Mouse (Mus musculus) WW6 (cell line): ENCODE results near the gene Wasl.

Experiments
- DNase-seq: peaks from one replicate; pipeline ENCODE4 v3.0.0-alpha.2; 2013; ENCODE audit warnings: low read depth, low spot score

The Wasl gene

DNA sequence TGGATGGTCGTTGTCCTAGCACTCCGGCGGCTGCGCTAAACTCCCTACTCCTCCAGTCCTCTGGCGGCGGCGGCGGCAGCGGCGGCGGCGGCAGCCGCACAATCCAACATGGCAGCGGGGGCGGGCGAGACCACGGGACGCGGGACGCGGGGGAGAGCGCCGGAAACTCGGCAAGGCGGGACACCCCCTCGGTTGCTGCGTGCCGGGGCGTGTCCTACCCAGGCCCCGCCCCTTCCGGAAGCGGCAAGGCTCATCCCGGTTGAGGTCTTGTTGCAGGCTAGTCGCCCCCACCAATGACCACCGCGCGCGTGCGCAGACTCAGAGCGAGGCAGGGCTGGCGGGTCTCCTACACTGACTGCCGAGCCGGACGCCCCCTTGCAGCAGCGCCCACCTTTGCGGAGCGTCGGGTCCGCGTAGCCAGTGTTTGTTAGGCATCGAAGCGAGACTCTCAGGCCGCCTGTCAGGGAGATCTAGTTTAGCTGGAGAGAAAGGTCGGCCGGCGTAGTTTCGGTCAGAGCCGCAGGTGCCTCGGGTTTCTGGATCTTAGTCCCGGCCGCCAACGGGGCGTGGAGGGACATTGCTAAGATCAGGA, at the start of gene Wasl:
TSS of gene Wasl (minus strand) at position 143 of the 592 bp plus-strand sequence.
- peak; percentile 89 for DNase-seq

DNA sequence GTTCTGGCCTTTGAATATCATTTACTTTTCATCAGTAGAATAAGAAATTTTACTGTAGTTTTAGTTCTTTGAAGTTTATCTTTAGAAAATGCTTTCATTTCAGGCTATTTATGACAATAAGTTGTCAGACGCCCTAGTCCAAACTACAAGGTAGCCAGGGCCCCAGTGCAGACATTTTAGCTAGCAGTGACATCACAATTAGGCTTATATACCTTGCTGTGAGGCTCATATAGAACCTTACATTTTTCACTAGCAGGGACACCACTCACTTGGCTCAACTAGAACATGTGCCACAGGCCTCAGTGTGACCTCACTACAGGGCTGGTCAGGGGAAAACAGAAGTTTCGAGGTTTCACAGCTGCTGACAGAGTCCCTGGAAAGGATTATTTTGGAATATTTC, 42.7 kb upstream of the Wasl start:
- DNase-seq: no peak

DNA sequence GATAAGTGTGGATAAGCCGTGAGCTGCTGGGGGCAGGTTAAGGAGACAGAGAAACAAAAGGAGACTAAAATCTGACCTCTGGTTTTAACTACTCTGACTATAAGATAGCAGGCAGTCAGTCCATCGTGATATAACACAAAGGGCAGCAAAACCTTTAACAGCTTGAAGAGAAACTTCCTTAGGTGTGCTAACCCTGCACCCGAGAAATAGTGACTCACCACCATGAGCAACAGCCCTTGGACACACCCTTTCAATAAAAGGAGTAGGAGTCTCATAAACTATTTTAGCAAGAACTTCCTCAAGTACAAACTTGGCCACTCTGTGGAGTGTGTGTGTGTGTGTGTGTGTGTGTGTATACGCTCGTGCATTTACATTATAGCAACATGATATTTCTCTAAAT, 42.3 kb upstream of the Wasl start:
- DNase-seq: no peak

DNA sequence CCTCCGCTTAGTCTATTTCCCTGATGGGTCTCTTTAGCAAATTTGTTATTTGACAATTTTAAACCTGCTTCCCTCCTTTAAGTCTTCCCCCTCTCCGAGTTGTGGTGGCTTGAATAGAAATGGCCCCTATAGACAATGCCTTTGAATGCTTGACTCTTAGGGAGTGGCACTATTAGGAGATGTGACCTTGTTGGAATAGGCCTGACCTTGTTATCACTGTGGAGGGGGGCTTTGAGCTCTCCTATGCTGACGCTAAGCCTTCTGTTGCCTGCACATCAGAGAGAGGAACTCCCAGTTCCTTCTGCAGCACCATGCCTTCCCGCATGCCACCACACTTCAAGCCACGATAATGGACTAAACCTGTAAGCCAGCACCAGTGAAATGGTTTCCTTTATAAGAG, 32.4 kb upstream of the Wasl start:
- no peak for DNase-seq

DNA sequence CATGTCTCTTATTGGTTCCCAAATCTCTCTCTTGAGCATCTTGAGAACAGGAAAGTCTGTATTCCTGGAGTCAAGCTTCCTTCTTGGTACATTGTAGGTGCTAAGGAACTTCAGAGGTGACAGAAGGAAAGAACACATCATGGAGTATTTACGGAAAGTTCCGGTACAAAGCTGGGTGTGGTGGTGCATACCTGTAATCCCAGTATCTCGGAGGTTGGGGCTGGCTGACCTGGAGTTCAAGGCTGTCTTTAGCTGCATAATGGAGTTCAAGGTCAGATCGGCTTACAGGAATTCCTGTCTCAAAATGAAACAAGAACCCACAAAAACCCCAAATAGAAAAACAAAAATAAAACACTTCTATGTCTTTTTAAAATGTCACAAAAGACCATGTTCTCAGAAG, 31.3 kb upstream of the Wasl start:
- DNase-seq: no peak

DNA sequence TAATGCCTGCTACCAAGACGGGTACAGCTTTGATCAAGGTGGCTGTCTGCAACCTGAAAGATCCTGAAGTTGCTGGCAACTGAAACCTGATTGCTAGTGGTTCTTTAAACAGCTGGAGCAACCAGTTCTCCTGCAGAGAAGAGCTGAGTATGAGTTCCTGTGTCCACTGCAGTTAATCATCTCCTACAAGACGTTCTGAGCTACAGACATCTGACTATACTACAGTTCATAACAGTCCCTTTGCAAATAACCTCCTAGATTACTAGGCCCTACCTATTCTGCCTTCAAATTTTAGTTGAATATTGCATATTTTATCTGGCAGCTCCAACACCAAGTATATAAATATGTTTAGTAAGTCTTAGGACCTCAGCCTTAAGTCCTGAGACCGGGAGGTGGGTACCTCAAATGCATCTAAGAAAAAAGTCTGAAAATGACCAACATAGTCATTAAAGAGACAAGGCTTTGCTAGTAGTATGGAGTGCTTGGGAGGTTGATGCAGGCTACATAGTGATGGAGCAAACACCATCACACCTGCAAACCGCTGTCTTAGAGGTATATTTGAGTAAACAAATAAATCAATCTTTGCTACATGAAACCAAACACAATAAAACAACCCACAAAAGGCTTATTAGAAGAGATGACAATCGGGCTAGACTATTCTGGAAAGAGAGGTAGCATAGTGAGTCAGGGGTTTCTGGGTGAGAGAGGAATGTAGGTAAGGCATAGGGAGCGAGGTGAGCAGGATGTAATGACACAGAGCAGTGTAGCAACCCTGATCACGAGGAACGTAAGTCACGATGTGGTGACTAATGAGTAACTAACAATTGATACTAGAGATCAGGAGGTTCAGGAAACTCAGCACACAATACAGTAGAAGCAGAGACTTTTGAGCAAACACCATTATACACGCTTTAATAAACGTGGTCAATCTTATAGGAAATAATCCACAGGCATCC, 29.9 kb upstream of the Wasl start:
- no peak for DNase-seq

DNA sequence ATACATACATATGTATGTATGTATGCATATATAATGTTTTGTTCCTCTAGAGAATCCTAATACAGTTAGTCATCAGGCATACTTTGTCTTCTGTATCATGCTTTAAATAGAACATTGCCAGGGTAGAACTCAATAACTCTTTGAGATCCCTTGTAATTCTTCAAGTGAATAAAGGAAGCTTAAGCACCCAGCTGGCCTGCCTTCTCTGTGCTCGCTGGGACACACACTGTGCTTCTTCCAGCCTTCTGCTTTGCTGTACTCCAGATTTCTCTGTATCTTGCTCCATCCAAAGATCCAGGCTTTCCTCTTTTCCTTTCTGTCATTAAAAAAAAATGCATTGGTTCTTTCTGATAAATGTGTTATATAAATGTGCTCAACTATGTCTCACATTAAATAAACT, 23.1 kb upstream of the Wasl start:
- no peak for DNase-seq

DNA sequence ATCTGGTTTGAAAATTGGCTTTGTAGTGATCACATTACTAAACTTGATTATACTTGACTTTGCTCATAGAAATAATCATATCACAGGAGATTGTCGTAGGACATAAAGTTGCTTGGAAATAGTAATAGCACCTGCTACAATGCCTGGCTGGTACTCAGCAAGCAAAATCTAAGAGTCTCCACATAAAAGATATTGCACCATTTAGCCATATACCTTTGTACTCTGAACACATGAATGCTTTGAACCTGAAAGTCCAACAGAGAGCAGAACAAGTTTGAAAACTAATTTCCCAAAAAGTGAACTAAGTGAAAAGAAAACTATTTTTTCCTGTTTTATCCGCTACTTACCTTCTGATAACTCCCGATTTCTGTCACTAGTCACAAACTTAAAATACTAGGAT, 18.3 kb upstream of the Wasl start:
- DNase-seq: no peak

DNA sequence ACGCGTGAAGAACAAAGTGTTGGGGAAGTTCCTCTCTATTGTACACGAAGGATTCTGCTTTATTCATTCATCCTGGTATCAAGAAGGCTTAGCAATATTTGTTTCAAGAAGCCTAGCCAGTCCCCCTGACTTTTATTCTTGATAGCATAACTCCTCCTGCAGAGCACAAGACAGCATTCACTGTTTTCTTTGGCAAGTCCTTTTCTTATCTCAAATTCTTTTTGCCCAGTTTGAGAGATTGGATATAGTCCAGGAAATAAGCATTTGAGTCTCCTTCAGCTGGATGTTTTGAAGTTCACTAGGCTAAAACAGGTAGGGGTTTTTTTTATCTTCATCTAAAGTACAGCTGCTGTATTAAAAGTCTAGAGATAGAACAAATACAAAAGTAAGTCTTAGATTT, 3.0 kb upstream of the Wasl start:
- no peak for DNase-seq

DNA sequence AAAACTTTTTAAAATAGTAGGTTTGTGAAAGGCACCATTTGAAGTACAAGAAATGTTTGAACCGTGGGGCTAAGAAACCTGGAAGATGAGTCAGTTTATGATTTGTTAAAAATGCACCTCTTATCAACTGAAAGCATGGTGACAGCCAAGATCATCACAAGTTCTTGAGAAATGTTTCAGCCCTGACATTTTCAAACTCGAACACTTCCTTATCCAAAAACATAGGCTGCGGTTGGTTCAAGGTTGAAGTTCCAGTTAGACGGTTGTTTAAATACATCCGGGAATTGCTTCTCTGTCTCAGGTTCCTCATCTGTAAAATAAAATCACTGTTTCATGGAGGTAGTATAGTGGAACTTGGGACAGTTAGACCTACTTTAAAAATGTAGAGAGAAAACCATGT, 1.4 kb upstream of the Wasl start:
- no peak for DNase-seq

DNA sequence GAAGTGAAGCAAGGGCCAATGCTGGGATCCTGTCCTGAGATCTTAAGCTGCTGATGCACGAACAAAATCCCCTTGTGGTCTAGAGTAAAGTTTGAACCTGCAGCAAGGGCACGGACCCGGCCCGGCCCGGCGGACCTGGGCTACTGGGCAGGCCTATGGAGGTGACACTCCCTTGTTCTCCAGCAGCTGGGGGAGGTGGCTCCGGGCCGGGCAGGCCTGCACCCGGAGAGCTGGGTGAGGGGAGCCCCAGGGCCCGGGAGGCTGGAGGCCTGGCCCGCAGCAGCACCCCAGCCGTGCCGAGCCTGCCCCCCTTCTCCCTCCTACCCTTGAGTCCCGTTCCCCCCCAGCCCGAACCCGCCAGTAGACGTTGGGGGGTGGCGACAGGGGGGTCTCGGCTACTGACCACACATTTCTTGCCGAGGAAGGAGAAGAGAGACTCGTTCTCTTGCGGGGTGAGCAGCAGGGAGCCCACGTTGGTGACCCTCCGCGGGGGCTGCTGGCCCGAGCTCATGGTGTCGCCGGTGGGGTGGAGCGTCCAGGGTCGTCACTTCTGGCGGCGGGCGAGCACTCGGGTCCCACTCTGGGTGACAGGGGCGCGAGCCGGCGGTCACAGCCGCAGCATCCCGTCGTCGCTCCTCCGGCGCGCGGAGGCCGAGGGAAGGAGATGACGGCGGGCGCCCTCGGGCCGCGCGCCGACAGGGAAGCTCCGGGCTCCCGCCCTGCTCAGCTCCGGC, 509 bp downstream of the Wasl start:
- DNase-seq: no peak

DNA sequence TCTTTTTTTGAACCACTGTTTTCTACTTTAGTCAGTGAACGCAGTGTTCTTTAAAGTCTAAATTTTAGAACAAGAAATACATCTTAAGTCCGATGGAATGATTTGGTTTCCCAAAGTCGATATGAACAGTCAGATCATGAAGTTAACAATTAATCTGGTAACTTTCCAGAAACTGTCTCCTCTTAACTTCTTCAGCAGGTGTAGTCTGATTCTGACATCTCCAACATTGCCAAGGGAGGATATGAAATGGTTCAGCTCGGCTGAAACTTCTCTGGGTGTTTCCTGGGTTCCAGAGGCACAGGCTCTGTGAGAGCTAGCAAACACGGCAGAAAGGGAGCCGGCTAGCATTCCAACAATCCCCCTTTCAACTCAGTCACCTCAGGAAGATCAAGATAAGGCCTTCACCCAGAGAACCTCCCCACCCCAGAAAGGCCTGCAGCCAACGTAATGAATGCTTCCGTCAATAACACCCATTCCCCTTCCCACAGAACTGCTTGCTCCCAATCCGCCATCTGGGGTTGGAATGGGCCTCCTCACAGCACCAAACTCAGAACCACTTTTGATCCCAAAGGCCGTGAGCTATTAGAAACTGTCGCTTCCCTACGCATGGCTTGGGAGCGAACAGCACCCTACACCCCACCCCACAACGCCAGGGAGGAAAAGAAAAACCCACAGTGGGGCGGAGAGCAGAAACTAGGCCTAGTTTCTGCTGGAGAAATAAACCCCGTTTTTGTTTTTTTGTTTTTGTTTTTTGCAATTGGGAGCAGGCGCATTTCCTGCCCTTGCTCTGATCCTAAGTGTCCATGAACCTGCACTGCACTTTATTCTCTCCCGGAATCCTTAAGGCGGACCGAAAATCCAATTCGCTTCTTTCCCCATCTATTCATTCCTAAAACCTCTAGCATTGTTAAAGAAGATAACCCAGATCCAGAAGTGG, 1.3 kb downstream of the Wasl start:
- DNase-seq: no peak

DNA sequence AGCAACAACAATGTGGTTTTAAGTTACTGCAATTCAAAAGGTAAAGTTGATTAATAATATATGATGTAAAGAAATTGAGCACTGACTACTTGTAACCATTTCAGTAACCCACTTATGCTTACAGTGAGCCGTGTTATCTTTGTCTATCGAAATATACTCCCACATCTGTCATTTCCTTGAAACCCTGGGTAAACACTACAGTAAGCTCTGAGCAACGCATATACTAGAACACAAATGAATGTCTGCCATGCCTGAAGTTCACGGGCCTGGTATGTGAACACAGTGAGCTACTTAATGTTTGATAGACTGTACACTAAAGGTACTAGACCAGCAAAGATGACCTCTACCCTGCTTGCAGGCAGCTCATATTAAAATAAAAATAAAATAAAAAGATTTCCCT, 2.3 kb downstream of the Wasl start:
- DNase-seq: no peak

DNA sequence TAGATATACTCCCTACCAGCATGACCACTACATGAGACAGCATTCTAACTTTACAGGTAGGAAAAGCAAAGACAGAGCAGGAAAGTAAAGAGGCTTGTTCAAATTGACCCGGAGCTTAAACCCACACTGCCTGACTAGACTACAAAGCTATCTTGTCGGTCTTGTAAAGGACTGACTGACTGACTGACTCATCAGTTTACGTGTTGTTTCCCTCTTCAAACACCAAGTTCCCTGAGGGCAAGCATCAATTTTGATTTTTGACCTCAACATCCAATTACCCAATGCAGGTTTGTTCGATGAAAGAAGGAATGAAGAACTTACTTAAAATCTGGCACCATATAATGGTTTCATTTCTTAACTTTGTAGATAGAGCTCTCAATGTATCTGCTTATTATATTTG, 2.9 kb downstream of the Wasl start:
- no peak for DNase-seq

DNA sequence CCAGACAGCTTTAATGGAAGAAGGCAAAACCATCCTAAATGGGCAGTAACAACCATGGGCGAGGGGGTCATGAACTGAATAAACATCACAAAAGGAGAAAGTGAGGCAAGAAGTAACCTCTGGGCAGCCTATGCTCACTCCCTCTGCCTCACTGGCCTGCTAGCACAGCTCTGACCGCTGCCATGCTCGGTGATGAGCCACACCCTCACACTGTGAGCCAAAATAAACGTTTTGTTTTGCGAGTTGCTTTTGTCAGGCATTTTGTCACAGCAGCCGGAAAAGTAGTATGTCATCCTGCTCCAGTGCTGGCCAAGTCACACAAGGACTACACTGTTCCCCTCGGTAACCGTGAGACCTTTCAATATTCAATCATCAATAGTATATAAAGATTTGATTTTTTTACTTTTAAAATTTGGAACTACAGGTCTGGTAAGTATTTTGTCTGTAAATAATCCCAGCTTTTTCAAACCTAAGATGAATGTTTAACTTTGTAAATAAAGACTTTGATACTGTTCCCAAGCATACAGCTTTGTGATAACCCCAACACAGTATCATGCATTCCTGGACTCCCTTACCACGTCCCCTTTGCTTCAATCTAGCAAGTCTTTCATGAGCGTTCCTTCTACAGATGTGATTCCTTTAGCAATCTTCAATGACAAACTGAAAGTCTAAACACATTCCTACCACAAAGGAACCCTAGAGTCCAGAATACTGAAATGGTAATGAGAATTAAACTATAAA, 7.0 kb downstream of the Wasl start:
- DNase-seq: no peak

DNA sequence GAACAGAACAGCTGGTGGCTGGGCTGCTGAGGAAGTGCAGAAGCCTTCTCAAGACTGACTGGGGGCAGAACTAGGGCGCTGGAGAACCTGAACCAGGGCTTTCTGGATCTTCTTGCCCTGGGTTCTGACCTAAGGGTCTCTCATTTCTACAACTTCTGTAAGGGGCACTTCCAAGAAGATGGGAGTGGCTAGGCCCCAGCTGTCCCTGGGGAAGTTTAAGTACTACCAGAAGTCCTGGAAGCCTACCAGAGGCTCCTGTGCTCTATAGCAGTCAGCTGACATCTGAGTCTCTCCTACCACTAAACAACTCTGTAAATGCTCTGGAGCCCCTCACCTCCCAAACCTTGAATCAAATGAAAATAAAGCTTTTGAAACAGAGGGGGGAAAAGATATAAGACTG, 8.7 kb downstream of the Wasl start:
- no peak for DNase-seq

DNA sequence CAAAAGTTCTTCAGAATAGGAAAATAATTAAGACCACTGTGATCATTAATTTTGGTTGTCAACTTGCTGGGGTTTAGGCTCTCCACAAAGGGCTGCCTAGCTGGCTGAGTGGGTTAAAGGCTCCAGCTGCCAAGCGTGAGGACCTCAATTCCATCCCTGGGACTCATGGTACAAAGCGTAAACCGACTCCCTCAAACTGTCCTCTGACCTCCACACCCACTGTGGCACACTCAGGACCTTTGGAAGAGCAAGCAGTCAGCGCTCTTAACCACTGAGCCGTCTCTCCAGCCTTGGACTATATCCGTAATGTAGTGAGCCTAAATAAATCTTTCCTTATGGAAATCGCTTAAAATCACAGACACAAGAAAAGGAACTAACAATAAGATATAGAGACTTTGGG, 13.3 kb downstream of the Wasl start:
- no peak for DNase-seq

DNA sequence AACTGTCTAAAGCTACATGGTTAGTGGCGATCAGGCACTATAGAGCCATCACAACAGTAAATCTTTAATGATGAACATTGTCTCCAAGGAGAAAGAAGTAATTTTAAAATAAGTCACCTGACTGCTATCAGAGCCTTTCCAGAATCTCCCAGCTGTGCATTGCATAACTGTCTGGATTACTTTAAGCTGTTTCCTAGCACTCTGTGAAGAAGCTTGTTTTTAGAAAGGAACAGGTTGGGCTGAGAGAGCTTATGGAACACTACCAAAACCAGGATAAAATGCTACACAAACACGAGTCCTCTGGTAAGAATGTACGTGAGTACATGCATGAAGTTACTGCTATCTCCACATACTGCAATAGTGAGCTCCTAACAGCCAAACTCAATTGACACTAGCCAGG, 14.1 kb downstream of the Wasl start:
- DNase-seq: no peak

DNA sequence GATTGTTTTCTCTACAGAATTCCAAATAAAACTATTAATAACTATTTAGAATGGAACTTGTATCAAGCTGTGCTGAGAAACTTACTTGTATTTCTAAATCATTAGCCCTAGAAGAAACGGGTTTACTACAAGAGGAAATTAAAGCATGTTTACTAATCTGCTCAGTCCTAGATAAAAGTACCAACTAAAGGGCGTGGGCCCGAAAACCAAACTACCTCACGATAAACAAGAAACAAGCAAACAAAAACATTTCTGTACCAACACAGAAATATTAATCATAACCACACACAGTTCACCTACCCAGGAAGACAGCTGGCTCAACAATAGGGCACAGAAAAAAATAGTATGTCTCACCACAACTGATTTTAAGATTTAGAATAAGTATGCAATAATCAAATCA, 16.4 kb downstream of the Wasl start:
- DNase-seq: no peak

DNA sequence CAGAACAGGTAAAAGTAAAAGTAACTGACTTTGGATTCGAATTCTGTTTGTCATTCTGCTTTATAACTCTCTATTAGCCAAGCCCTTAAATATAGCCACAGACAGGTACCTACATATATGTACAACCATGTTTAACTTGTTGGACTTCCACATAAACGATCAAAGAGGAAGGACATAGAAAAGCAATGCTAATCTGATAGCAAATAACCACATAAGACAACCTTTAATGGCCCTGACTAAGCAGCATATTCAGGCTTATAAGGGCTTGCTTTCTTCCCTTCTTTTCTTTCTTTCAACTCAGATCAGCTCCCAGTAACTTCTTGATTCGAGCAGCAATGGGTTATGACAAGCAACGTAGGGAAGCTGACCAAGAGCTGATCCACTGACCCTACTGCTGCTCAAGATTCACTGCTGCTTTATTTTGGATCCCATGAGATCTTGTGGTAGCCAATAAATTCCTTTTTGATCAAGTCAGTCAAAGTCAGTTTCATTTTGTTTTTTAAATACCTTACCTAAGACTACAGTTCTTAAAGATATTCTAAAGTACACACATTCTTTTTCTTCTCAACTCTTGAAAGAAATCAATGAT, 17.6 kb downstream of the Wasl start:
- DNase-seq: no peak
